Comparison of ENCODE assay signal across 8 mouse cellular contexts in the genomic region with DNA sequence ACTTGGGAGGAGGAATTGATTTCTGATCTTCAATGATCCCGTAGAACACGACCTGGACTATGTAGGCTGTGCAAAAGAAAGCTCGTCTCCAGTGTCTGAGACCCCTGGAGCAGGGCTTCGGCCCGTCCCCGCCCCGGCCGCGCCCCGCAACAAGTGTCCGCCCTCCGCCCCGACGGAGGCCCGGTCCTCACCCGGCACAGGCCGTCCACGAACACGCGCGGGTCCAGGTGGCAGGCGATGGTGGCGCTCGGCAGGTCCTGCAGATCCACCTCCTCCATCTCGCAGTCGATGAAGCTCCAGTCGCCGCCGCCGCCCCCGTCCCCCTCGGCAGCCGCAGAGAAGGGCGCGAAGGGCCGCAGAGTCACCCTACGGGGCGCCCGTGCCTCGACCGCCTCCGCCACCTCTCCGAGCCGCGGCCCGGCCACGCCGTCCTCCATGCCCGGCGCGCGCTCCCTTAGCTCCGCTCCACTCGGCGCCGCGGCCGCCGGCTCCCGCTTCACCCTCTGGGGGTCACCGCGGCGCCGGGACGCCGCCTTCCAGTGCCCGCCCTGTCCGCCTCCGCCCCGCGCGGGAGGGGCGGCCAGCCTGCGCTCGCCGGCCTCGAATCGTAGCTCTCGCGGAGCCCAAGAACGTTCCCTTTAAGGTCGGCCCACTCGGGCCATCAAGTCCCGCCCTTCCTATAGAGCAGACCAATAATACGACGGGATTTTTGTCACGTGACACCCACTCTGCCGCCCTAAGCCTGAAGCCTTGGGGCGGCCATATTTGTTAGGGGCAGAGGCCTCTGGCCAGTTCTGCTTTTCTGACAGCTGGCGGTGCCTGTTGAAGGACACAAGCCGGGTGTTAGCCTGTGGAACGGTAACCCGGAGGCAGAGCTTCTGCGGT. TPM values are rescaled to one million over a fixed set of nuclear protein-coding genes. Genes with fewer than 3 reads are reported as not detected.
A peak's percentile ranks its signal among the peaks of the same experiment; 100 is the strongest.
DNase-seq lines count a peak whose midpoint lies in the region; ATAC-seq lines count a peak whose summit lies in the region.

No protein-coding gene starts in this region.

- DNase-seq in adipocyte (ENCODE audit: low spot score) = peak; percentile 100
- DNase-seq in embryo, embryonic 10 days (ENCODE audit: low spot score) = peak; percentile 98
- peak; percentile 91 for DNase-seq in gastrocnemius, postnatal 10 days
- DNase-seq in induced T-regulatory cell, adult 2 months (ENCODE audit: low read depth) = peak; percentile 99
- DNase-seq in left cerebral cortex, adult 9 months (ENCODE audit: low spot score in 2 of 2) = peak; percentile 98 to 99
- peak; percentile 94 for DNase-seq in right cerebral cortex, postnatal 14 days
- peak; percentile 95 to 96 for DNase-seq in urinary bladder, postnatal 36 days (ENCODE audit: low spot score in 2 of 2)

- peak; percentile 92 for ATAC-seq in megakaryocyte progenitor cell, adult 5-6 weeks (replicated peaks; ENCODE audit: poor library complexity)

RNA-seq across cellular contexts. Expression of gene Rcan1, which starts 4.8 kb away (rescaled TPM):
- 10 to 100 TPM; 45.3 to 51.6 TPM for total RNA-seq in gastrocnemius, postnatal 10 days (2021)
- total RNA-seq in megakaryocyte progenitor cell, adult 5-6 weeks (2015) = 6.9 and 7.8 TPM in 2 replicates
- total RNA-seq in megakaryocyte progenitor cell, adult 5-6 weeks (2017) = 8.4 and 8.6 TPM in 2 replicates

RNA-seq across cellular contexts. Expression of gene Clic6, which starts 19.7 kb away (rescaled TPM):
- under 1 TPM; 0.14 to 0.16 TPM for total RNA-seq in gastrocnemius, postnatal 10 days (2021)
- total RNA-seq in megakaryocyte progenitor cell, adult 5-6 weeks (2015) = not detected in 2 replicates
- total RNA-seq in megakaryocyte progenitor cell, adult 5-6 weeks (2017) = 0.04 TPM in 1 of 2 replicates, not detected in the other

Comparison
In these comparisons a context has a peak if more than half of its experiments do, and no peak if none do; other contexts are left out.
1. Peak in every context shown above with its lines: DNase-seq and ATAC-seq.
2. RNA of gene Rcan1, which starts 4.8 kb away (total RNA-seq): 45.3 to 51.6 TPM in gastrocnemius, postnatal 10 days; 6.9 to 8.6 TPM in megakaryocyte progenitor cell, adult 5-6 weeks; every median in the first group is over 4 times any median in the second.